ENCODE assay signal across 9 mouse cellular contexts in the genomic region with DNA sequence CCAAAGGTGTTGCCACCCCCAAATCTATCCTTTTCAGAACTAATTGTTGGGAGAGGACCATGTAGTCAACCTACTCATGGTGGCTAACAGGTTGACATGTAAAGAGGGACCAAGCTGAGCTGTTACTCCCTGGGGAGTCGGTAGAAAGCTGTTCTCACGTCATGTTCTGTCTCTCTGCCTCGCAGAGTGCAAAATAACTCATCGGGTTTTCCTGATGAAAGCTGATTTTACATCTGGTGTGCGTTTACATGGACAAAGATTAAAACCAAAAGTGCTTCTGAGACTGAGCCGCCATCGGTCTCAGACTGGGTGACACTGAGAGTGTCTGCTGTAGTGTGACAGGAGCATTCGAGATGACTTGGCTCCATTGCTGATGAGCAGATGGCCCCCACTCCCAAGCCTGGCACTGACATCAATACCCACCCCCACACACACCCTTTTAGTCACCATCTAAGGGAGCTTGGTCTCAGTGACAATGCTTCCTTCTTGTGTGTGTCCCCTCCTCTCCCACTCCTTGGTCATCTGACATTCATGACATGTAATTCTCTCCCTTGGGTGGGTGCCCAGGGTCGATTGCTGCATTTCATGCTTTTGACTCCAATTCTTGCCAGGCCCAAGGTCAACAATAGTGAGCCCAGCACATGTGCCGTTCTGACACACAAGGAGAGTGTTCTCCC. TPM values are rescaled to one million over a fixed set of nuclear protein-coding genes. Genes with fewer than 3 reads are reported as not detected.
DNase-seq lines count a peak whose midpoint lies in the region; TF ChIP-seq lines count a peak whose summit lies in the region.
"Had no signal": no experiment of that assay in that cellular context is flagged by ENCODE, and none has a peak within 500 bp of the region (broad histone marks: within the 10 kb centered on the region; RNA-seq: fewer than 3 reads in every experiment).

No protein-coding gene starts in this region.

- H3K4me3 ChIP-seq in cortical plate, adult 2 months (ENCODE audit: insufficient read depth, low read length) = no peak overlapping the region
- no peak overlapping the region for H3K4me3 ChIP-seq in thymus, adult 2 months (ENCODE audit: control insufficient read depth, insufficient read depth, low read length)

- TF ChIP-seq POLR2A in cortical plate, adult 2 months (IDR thresholded peaks at IDR 0.05; ENCODE audit: extremely low read depth, insufficient read depth, low read length) = no peak
- TF ChIP-seq POLR2A in thymus, adult 2 months (IDR thresholded peaks at IDR 0.05; ENCODE audit: control insufficient read depth, extremely low read depth, insufficient read depth, low read length, poor library complexity) = no peak

- 93% methylated on average over 10 of the region's 10 CpGs for WGBS in thymus, adult 2 months

- no peak for TF ChIP-seq CTCF in cortical plate, adult 2 months (IDR thresholded peaks at IDR 0.05; ENCODE audit: extremely low read depth, insufficient read depth, low read length)
- TF ChIP-seq CTCF in thymus, adult 2 months (IDR thresholded peaks at IDR 0.05; ENCODE audit: borderline replicate concordance, control insufficient read depth, extremely low read depth, insufficient read depth, low read length, poor library complexity) = no peak

- no peaks in the 10 kb centered on the region for H3K27me3 ChIP-seq in thymus, adult 2 months (ENCODE audit: control insufficient read depth, insufficient read depth, low read length)

- no peaks in the 10 kb centered on the region for H3K4me1 ChIP-seq in cortical plate, adult 2 months (ENCODE audit: control insufficient read depth, insufficient read depth, low read length)
- H3K4me1 ChIP-seq in thymus, adult 2 months (replicated peaks; ENCODE audit: control insufficient read depth, insufficient read depth, low read length) = peaks cover 34% of the 10 kb centered on the region

- DNase-seq in adrenal gland, adult (ENCODE audit: inconsistent age in 2 of 2, low spot score in 1 of 2) = peak; percentile 49 to 93
- peak; percentile 85 for DNase-seq in adrenal gland, postnatal 10 days
- DNase-seq in layer of hippocampus, postnatal 10 days (ENCODE audit: low spot score in 2 of 2) = peak; percentile 68 to 71
- no peak for DNase-seq in kidney, postnatal 36 days
- no peak for DNase-seq in thymus, adult 2 months
- no peak for DNase-seq in heart, adult 8-10 months (ENCODE audit: low spot score)

- H3K36me3 ChIP-seq in thymus, adult 2 months (ENCODE audit: control insufficient read depth, insufficient read depth, low read length) = no peaks in the 10 kb centered on the region

- 0 out of 2 replicates have a peak overlapping the region, but pooled peaks have one; percentile 11 for H3K27ac ChIP-seq in cortical plate, adult 2 months (ENCODE audit: insufficient read depth, low read length)
- no peak overlapping the region for H3K27ac ChIP-seq in thymus, adult 2 months (ENCODE audit: control insufficient read depth, insufficient read depth, low read length)
- H3K27ac ChIP-seq: macrophage had no signal

RNA-seq across cellular contexts. Expression of gene Klf13, which starts 12.4 kb away (rescaled TPM):
- 10 to 100 TPM; 65.9 to 80.6 TPM for total RNA-seq in adrenal gland, postnatal 10 days (2021)
- polyA plus RNA-seq in cortical plate, adult 2 months (2012; rRNA removed) = 59.6 and 64.2 TPM in 2 replicates
- total RNA-seq in layer of hippocampus, postnatal 10 days (2021) = 100 to 1,000 TPM; 129 to 136 TPM
- 172 and 234 TPM in 2 replicates for polyA plus RNA-seq in thymus, adult 2 months (2012; rRNA removed)
- total RNA-seq in heart, adult 8-10 months (2022) = 10 to 100 TPM; 39.6 to 53.1 (median 47.7) TPM

RNA-seq across cellular contexts. Expression of gene E030018B13Rik, which starts 34.4 kb away (rescaled TPM):
- not detected for total RNA-seq in adrenal gland, postnatal 10 days (2021)
- polyA plus RNA-seq in cortical plate, adult 2 months (2012; rRNA removed) = not detected in 2 replicates
- not detected for total RNA-seq in layer of hippocampus, postnatal 10 days (2021)
- not detected in 2 replicates for polyA plus RNA-seq in thymus, adult 2 months (2012; rRNA removed)
- total RNA-seq in heart, adult 8-10 months (2022) = not detected
- total RNA-seq: left cerebral cortex, postnatal 36 days had no signal
- polyA plus RNA-seq: macrophage had no signal

Comparison
In these comparisons a context has a peak if more than half of its experiments do, and no peak if none do; other contexts are left out.
1. DNase-seq: peak in adrenal gland, adult (2 of 2), adrenal gland, postnatal 10 days (single experiment) and layer of hippocampus, postnatal 10 days (2 of 2); none in kidney, postnatal 36 days (0 of 2), thymus, adult 2 months (single experiment) and heart, adult 8-10 months (single experiment).